Mouse (Mus musculus) brown adipose tissue, adult 24 weeks (tissue): ENCODE results near the gene Fkbp5. TPM values are rescaled to one million over a fixed set of nuclear protein-coding genes. Genes with fewer than 3 reads are reported as not detected.
"Not testable (repeated sequence)": the region's sequence is repeated elsewhere in the genome, so short reads cannot be mapped to it uniquely, and the experiment has no call there.

Source experiments
- H3K27ac ChIP-seq: fragments of 200-500 bp; replicated peaks from 2 replicates; pipeline ENCODE4 v1.5.1; 2012; ENCODE audit warnings: low read depth, mild to moderate bottlenecking, low read length
- H3K4me1 ChIP-seq: fragments of 200-500 bp; 2 replicates; pipeline ENCODE4 v1.6.1; 2012; ENCODE audit warnings: low read length, mixed read lengths; ENCODE audit not compliant: control insufficient read depth, insufficient read depth, insufficient read length
- H3K4me3 ChIP-seq: fragments of 200-500 bp; 2 replicates; pipeline ENCODE4 v1.5.1; 2012; ENCODE audit warnings: low read depth, mild to moderate bottlenecking, low read length, moderate library complexity; ENCODE audit not compliant: insufficient read depth
- polyA plus RNA-seq: library from polyadenylated mRNA; stranded (reverse); fragments of >200 nt; gene quantifications from 2 replicates; pipeline ENCODE4 v1.2.4, GENCODE M21; 2012; ENCODE audit not compliant: missing spikeins, insufficient read depth, insufficient read length

The Fkbp5 gene
- 3.9 and 4.1 TPM in 2 replicates for polyA plus RNA-seq

GRCm38 (mm10) chr17:28517441-28517955 is at the start of gene Fkbp5:
Gene Fkbp5 (minus strand): TSS chr17:28517527.
- Histone ChIP-seq H3K27ac (peak within 1 kb of the TSS; percentile 72), H3K4me3 (peak within 1 kb of the TSS; percentile 65), H3K4me1 (peaks cover 17% of the 10 kb centered on the region)

GRCm38 (mm10) chr17:28565181-28565580 is 47.9 kb upstream of the Fkbp5 start:
- Histone ChIP-seq H3K4me1 (no peaks in the 10 kb centered on the region), H3K27ac (no peak overlapping the region), H3K4me3 (no peak overlapping the region)

- no peak overlapping the region for H3K4me3 ChIP-seq
Observed at GRCm38 (mm10) chr17:28561613-28562012, 44.3 kb upstream of the Fkbp5 start.

GRCm38 (mm10) chr17:28560598-28560997 is 43.3 kb upstream of the Fkbp5 start, which contains the start of gene Clps:
Gene Clps (minus strand): TSS chr17:28560766.
- Histone ChIP-seq H3K4me1 (no peaks in the 10 kb centered on the region), H3K27ac (no peak within 1 kb of the TSS), H3K4me3 (no peak within 1 kb of the TSS)

More at GRCm38 (mm10) chr17:28561613-28562012, 44.3 kb upstream of the Fkbp5 start:
- Histone ChIP-seq H3K27ac (no peak overlapping the region), H3K4me1 (no peaks in the 10 kb centered on the region)

GRCm38 (mm10) chr17:28557772-28558171 is 40.4 kb upstream of the Fkbp5 start:
- Histone ChIP-seq H3K27ac (no peak overlapping the region), H3K4me1 (no peaks in the 10 kb centered on the region), H3K4me3 (no peak overlapping the region)

GRCm38 (mm10) chr17:28556635-28557396 is 39.5 kb upstream of the Fkbp5 start:
- Histone ChIP-seq H3K4me1 (no peaks in the 10 kb centered on the region), H3K4me3 (no peak overlapping the region), H3K27ac (no peak overlapping the region)

GRCm38 (mm10) chr17:28554021-28554420 is 36.7 kb upstream of the Fkbp5 start:
- not testable (repeated sequence) for H3K4me1 ChIP-seq, H3K27ac ChIP-seq, H3K4me3 ChIP-seq

GRCm38 (mm10) chr17:28553040-28553793 is 35.9 kb upstream of the Fkbp5 start:
- H3K4me3 ChIP-seq = no peak overlapping the region
- no peak overlapping the region for H3K27ac ChIP-seq
- no peaks in the 10 kb centered on the region for H3K4me1 ChIP-seq

- Histone ChIP-seq H3K4me3 (no peak within 1 kb of the TSS), H3K4me1 (no peaks in the 10 kb centered on the region), H3K27ac (no peak within 1 kb of the TSS)
Observed at GRCm38 (mm10) chr17:28549111-28549510, 31.8 kb upstream of the Fkbp5 start, which contains the start of gene Clpsl2. Gene Clpsl2 (plus strand): TSS chr17:28549411.

- H3K4me1 ChIP-seq = no peaks in the 10 kb centered on the region
- H3K27ac ChIP-seq = no peak overlapping the region
- no peak overlapping the region for H3K4me3 ChIP-seq
Observed at GRCm38 (mm10) chr17:28548550-28548949, 31.2 kb upstream of the Fkbp5 start.

GRCm38 (mm10) chr17:28546925-28547324 is 29.6 kb upstream of the Fkbp5 start:
- Histone ChIP-seq H3K4me3 (no peak overlapping the region), H3K4me1 (no peaks in the 10 kb centered on the region), H3K27ac (no peak overlapping the region)

- no peak overlapping the region for H3K4me3 ChIP-seq
- H3K4me1 ChIP-seq = no peaks in the 10 kb centered on the region
- no peak overlapping the region for H3K27ac ChIP-seq
Observed at GRCm38 (mm10) chr17:28537881-28538280, 20.6 kb upstream of the Fkbp5 start.

- Histone ChIP-seq H3K4me3 (no peak overlapping the region), H3K27ac (no peak overlapping the region), H3K4me1 (no peaks in the 10 kb centered on the region)
Observed at GRCm38 (mm10) chr17:28533327-28533726, 16.0 kb upstream of the Fkbp5 start.

- no peak overlapping the region for H3K4me3 ChIP-seq
- H3K27ac ChIP-seq = no peak overlapping the region
- H3K4me1 ChIP-seq = no peaks in the 10 kb centered on the region
Observed at GRCm38 (mm10) chr17:28532557-28532956, 15.2 kb upstream of the Fkbp5 start.

- Histone ChIP-seq H3K4me3 (no peak overlapping the region), H3K27ac (no peak overlapping the region), H3K4me1 (no peaks in the 10 kb centered on the region)
Observed at GRCm38 (mm10) chr17:28531946-28532345, 14.6 kb upstream of the Fkbp5 start.
